Mouse (Mus musculus) embryo, embryonic 11.5 days (tissue): ENCODE data around the gene Crebbp.

Source experiments
- DNase-seq: peaks from one replicate; pipeline ENCODE4 v3.0.0-alpha.2; 2012; ENCODE audit warnings: low read depth, low spot score

The Crebbp gene

GRCm38 (mm10) chr16:4044093-4044492 lies 169.7 kb downstream of the Crebbp start:
- DNase-seq: no peak

- no peak for DNase-seq
These were observed 172.2 kb downstream of the Crebbp start for GRCm38 (mm10) chr16:4041646-4042045.

GRCm38 (mm10) chr16:4040206-4040605 lies 173.6 kb downstream of the Crebbp start:
- DNase-seq: no peak

GRCm38 (mm10) chr16:4037690-4038089 lies 176.1 kb downstream of the Crebbp start:
- no peak for DNase-seq

GRCm38 (mm10) chr16:4036807-4037206 lies 177.0 kb downstream of the Crebbp start, which contains the start of gene Dnase1:
TSS of gene Dnase1 (plus strand) at chr16:4036942.
- no peak for DNase-seq

- no peak for DNase-seq
These were observed 178.2 kb downstream of the Crebbp start for GRCm38 (mm10) chr16:4035575-4035974.

- DNase-seq: no peak
These were observed 179.3 kb downstream of the Crebbp start for GRCm38 (mm10) chr16:4034476-4034875.

- no peak for DNase-seq
These were observed 179.8 kb downstream of the Crebbp start for GRCm38 (mm10) chr16:4033971-4034370.

- DNase-seq: no peak
These were observed 181.5 kb downstream of the Crebbp start for GRCm38 (mm10) chr16:4032341-4032748.

- DNase-seq: no peak
These were observed 182.1 kb downstream of the Crebbp start for GRCm38 (mm10) chr16:4031441-4032274.
